Mouse (Mus musculus) liver, adult 2 months (tissue): Measurements from ENCODE around the gene Cep41.

ENCODE experiments used
- CTCF ChIP-seq: fragments of 200-500 bp; IDR thresholded peaks from 2 replicates; pipeline ENCODE4 v1.5.1; 2011; ENCODE audit warnings: low read depth, low read length, control low read depth
- POLR2A ChIP-seq: fragments of 200-500 bp; IDR thresholded peaks from 2 replicates; pipeline ENCODE4 v1.6.1; 2011; ENCODE audit warnings: low read length, control low read depth; ENCODE audit not compliant: insufficient read depth; ENCODE audit errors: extremely low read depth

GRCm38 (mm10) chr6:30644462-30644861, 49.1 kb downstream of the Cep41 start:
- TF ChIP-seq CTCF: no peak
- no peak for TF ChIP-seq POLR2A
